Mouse (Mus musculus): ENCODE measurements around the gene Oxa1l.

Gene Oxa1l

GRCm38 (mm10) chr14:54409980-54410810 lies 49.6 kb downstream of the Oxa1l start:
- no peak for DNase-seq (ENCODE audit: inconsistent ontology term)

- DNase-seq (ENCODE audit: inconsistent ontology term) = peak; percentile 52
These were observed 51.5 kb downstream of the Oxa1l start for GRCm38 (mm10) chr14:54412000-54412576.

- DNase-seq (ENCODE audit: inconsistent ontology term) = peak; percentile 47
These were observed 52.1 kb downstream of the Oxa1l start for GRCm38 (mm10) chr14:54412629-54413170.

GRCm38 (mm10) chr14:54413877-54414700 lies 53.5 kb downstream of the Oxa1l start:
- no peak for DNase-seq (ENCODE audit: inconsistent ontology term)

- DNase-seq (ENCODE audit: inconsistent ontology term) = no peak
These were observed 54.8 kb downstream of the Oxa1l start for GRCm38 (mm10) chr14:54415241-54416020.

GRCm38 (mm10) chr14:54416229-54416775 lies 55.7 kb downstream of the Oxa1l start:
- no peak for DNase-seq (ENCODE audit: inconsistent ontology term)

GRCm38 (mm10) chr14:54416830-54417229 lies 56.2 kb downstream of the Oxa1l start:
- DNase-seq (ENCODE audit: inconsistent ontology term) = no peak

GRCm38 (mm10) chr14:54417623-54418081 lies 57.0 kb downstream of the Oxa1l start, which contains the start of gene Slc7a7:
TSS of gene Slc7a7 (minus strand) at chr14:54417780.
- DNase-seq (ENCODE audit: inconsistent ontology term) = no peak
